Mouse (Mus musculus) stomach, postnatal 0 days (tissue): Measurements from ENCODE around the gene Pgpep1. TPM values are rescaled to one million over a fixed set of nuclear protein-coding genes. Genes with fewer than 3 reads are reported as not detected.
A peak's percentile ranks its signal among the peaks of the same experiment; 100 is the strongest.

Experiments
- ATAC-seq: fragments of 200-750 bp; cut with Nextera tagmentation; 2 replicates; pipeline ENCODE4 v1.8.0; 2017; ENCODE audit not compliant: low FRiP score, low TSS enrichment
- DNase-seq: peaks from one replicate; pipeline ENCODE4 v3.0.0-alpha.2; 2016; ENCODE audit warnings: low spot score
- H3K27ac ChIP-seq: fragments of 300-500 bp; sonication (generic); replicated peaks from 2 replicates; pipeline ENCODE4 v1.5.1; 2014; ENCODE audit warnings: mild to moderate bottlenecking, control low read depth
- H3K27me3 ChIP-seq: fragments of 300-500 bp; sonication (generic); 2 replicates; pipeline ENCODE4 v1.6.1; 2014; ENCODE audit warnings: low read length; ENCODE audit not compliant: control insufficient read depth, insufficient read depth
- H3K36me3 ChIP-seq: fragments of 300-500 bp; sonication (generic); 2 replicates; pipeline ENCODE4 v1.6.1; 2014; ENCODE audit warnings: low read length, mixed read lengths; ENCODE audit not compliant: control insufficient read depth, insufficient read depth
- H3K4me1 ChIP-seq: fragments of 300-500 bp; sonication (generic); replicated peaks from 2 replicates; pipeline ENCODE4 v1.6.1; 2014; ENCODE audit warnings: antibody characterized with exemption; ENCODE audit not compliant: control insufficient read depth, insufficient read depth
- H3K4me2 ChIP-seq: fragments of 300-500 bp; sonication (generic); replicated peaks from 2 replicates; pipeline ENCODE4 v1.6.1; 2014; ENCODE audit warnings: low read depth, mild to moderate bottlenecking, control low read depth, moderate library complexity
- H3K4me3 ChIP-seq: fragments of 300-500 bp; sonication (generic); 2 replicates; pipeline ENCODE4 v1.5.1; 2014; ENCODE audit warnings: low read depth, low read length, control low read depth
- H3K9ac ChIP-seq: fragments of 300-500 bp; sonication (generic); 2 replicates; pipeline ENCODE4 v1.6.1; 2014; ENCODE audit warnings: mild to moderate bottlenecking, low read length, control low read depth, mixed read lengths
- H3K9me3 ChIP-seq: fragments of 300-500 bp; sonication (generic); 2 replicates; pipeline ENCODE4 v1.6.1; 2016; ENCODE audit warnings: low read length; ENCODE audit not compliant: control insufficient read depth
- CTCF ChIP-seq: IDR thresholded peaks from 2 replicates; pipeline ENCODE4 v1.5.1; 2016; ENCODE audit warnings: antibody characterized with exemption, low read depth, mild to moderate bottlenecking, moderate library complexity
- EP300 ChIP-seq: optimal IDR thresholded peaks from 2 replicates; pipeline ENCODE3; 2016; ENCODE audit warnings: antibody characterized with exemption
- WGBS: fragments of 180-500 bp; shearing (Covaris S2); extraction: QIAGEN DNeasy Blood & Tissue Kit; methylation state at CpG from one replicate; pipeline ENCODE4 v1.1.7; 2014; 5-methylcytosine and 5-hydroxymethylcytosine counted together
- polyA plus RNA-seq: library from polyadenylated mRNA; unstranded; fragments of >200 nt; fragmentation: Nextera tagmentation; extraction: Ambion mirVana; gene quantifications from 2 replicates; pipeline ENCODE4 v1.2.1, GENCODE M21; 2015

Pgpep1 gene
- polyA plus RNA-seq, 1 experiment from 2014 or later: 23.3 TPM

DNA sequence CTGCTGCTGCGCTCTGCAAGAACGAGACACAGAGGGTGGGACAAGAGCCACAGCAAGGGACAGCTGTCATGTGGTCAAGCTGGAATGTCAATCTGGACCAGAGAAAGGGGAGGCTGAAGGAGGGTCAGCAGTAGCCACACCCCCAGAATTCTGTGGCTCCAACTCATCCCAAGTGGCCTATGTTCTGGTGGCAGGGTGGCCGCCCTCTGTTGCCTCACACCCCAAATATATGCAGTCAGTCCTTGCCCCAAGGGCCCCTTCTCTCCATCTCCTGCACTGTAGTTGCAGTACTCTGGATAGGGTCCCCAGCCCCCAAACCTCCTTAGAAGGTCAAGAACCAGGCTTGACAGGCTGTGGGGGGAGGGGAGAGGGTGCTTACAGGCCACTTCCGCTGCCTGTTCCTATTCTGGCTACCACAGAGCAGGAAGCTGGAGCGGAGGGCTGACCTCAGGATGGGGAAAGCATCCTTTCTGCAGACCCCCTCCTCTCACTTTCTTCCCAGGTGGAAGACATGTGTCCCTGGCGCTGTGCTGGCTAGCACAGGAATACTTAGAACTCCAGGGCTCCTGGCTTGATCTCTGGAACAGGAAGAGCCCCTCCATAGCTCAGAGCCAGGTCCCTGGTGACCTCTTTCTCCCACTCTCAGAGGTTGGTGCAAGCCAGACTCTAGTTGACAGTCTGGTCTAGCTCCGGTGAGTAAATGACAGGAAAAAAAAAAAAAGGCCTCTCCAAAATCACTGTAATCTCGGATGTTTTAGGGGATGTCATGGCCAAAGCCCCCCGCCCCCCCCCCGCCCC lies 59.5 kb downstream of the Pgpep1 start:
- peak overlapping the region; percentile 63; the same call in 1 of the 2 replicates for H3K27ac ChIP-seq
- H3K27me3 ChIP-seq: no peaks in the 10 kb centered on the region
- H3K9ac ChIP-seq: no peak overlapping the region
- TF ChIP-seq CTCF (no peak), EP300 (no peak)
- no peak for ATAC-seq
- no peaks in the 10 kb centered on the region; the same call in 1 of the 2 replicates for H3K36me3 ChIP-seq
- WGBS: 46% methylated on average over 9 of the region's 10 CpGs
- H3K4me2 ChIP-seq: peak overlapping the region; percentile 44
- peak; percentile 18 for DNase-seq
- H3K9me3 ChIP-seq: no peaks in the 10 kb centered on the region
- no peak overlapping the region for H3K4me3 ChIP-seq
- peaks cover 8% of the 10 kb centered on the region for H3K4me1 ChIP-seq

DNA sequence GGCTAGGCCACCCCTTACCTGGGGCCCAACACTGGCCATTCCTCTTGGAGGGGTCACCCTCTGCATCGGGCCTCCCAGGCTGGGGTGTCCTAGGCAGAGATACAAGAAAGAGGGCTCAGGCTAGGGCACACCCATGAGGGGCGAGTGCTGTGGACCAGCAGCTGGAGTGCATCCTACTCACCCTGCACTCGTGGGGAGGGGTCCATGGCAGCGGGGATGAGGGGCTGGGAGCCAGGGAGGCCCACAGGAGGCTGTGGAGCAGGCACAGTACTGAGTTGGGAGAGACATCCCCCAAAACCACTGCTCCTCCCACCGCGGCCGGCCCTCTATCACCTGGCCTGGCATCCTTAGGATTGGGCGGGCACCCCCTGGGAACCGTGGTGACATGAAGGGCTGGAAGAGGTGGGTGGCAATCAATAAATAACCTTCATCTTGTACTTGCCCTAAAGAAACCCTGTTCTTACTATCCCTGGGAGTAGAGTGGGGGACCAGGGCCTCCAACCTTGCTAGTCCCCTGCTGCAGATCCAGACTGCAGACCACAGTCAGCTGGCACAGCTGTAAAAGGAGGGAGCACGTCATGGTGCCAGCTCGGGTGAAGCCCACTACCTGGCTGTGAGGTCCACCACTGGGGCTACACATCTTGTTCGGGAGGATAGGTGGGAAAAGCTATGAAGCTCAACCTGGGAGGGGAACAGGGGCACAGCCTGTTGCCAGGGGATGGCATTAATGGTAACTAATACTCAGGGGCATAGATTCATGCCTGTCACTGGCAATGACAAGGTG lies 60.5 kb downstream of the Pgpep1 start:
- DNase-seq (peak; percentile 13), ATAC-seq (no peak)
- H3K4me2 ChIP-seq: no peak overlapping the region
- H3K9me3 ChIP-seq: no peaks in the 10 kb centered on the region
- H3K4me1 ChIP-seq: peaks cover 8% of the 10 kb centered on the region
- TF ChIP-seq CTCF (no peak), EP300 (no peak)
- H3K27ac ChIP-seq: no peak overlapping the region
- WGBS: 80% methylated on average over 12 of the region's 12 CpGs
- no peaks in the 10 kb centered on the region; the same call in 1 of the 2 replicates for H3K36me3 ChIP-seq
- no peak overlapping the region for H3K9ac ChIP-seq
- H3K27me3 ChIP-seq: no peaks in the 10 kb centered on the region
- no peak overlapping the region for H3K4me3 ChIP-seq

DNA sequence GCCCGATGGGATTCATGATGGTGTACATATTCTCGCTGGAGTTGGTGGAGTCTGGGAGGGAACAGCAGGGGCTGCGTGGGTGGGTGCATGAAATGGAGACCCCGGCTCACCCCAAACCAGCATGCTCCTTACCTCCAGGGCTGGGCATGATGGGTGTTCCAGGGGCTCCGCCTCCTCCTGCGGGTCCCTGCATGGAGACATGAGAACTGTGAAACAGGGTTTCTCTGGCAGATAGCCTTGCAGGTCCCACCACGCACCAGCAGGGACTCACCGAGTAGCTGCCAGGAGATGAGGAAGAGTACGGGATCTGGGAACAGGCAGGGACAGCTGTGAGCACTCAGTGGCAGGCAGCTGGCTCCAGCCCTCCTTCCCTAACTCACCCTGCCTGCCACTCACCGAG lies 61.5 kb downstream of the Pgpep1 start:
- Histone ChIP-seq H3K4me1 (peaks cover 8% of the 10 kb centered on the region), H3K4me2 (peak overlapping the region; percentile 72), H3K27me3 (no peaks in the 10 kb centered on the region), H3K4me3 (0 out of 2 replicates have a peak overlapping the region, but pooled peaks have one; percentile 44), H3K9ac (0 out of 2 replicates have a peak overlapping the region, but pooled peaks have one; percentile 18), H3K36me3 (no peaks in the 10 kb centered on the region; the same call in 1 of the 2 replicates), H3K27ac (no peak overlapping the region), H3K9me3 (no peaks in the 10 kb centered on the region)
- WGBS: 32% methylated on average over 10 of the region's 10 CpGs
- ATAC-seq: no peak
- TF ChIP-seq CTCF: no peak
- TF ChIP-seq EP300: no peak
- DNase-seq: no peak

DNA sequence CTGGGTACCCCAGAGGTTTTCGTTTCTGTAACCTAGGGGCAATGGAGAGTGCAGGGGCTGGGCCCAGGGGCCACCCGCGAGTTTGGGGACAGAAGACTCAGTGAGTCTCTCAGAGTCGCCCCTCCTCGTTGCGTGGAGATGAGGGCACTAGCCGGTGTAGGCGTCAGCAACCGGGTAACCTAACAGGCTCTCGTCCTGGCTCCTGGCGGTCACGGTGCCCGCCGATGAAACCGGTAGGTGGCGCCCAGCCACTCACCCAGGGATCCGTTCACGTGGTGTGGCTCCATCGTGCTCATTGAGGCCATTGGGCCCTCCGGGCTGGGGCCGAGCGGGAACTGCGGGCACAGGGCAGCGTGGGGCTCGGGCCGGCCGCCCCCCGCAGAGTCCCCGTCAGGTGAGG lies 61.9 kb downstream of the Pgpep1 start:
- ATAC-seq (peak; percentile 39), DNase-seq (peak; percentile 91)
- peak overlapping the region; percentile 72 for H3K4me2 ChIP-seq
- no peak for TF ChIP-seq EP300
- TF ChIP-seq CTCF: peak; percentile 87
- peak overlapping the region; percentile 56 for H3K9ac ChIP-seq
- peak overlapping the region; percentile 44 for H3K4me3 ChIP-seq
- WGBS: 14% methylated on average over 28 of the region's 29 CpGs
- peaks cover 8% of the 10 kb centered on the region for H3K4me1 ChIP-seq
- H3K27ac ChIP-seq: no peak overlapping the region
- no peaks in the 10 kb centered on the region; the same call in 1 of the 2 replicates for H3K36me3 ChIP-seq
- no peaks in the 10 kb centered on the region for H3K27me3 ChIP-seq
- H3K9me3 ChIP-seq: no peaks in the 10 kb centered on the region

DNA sequence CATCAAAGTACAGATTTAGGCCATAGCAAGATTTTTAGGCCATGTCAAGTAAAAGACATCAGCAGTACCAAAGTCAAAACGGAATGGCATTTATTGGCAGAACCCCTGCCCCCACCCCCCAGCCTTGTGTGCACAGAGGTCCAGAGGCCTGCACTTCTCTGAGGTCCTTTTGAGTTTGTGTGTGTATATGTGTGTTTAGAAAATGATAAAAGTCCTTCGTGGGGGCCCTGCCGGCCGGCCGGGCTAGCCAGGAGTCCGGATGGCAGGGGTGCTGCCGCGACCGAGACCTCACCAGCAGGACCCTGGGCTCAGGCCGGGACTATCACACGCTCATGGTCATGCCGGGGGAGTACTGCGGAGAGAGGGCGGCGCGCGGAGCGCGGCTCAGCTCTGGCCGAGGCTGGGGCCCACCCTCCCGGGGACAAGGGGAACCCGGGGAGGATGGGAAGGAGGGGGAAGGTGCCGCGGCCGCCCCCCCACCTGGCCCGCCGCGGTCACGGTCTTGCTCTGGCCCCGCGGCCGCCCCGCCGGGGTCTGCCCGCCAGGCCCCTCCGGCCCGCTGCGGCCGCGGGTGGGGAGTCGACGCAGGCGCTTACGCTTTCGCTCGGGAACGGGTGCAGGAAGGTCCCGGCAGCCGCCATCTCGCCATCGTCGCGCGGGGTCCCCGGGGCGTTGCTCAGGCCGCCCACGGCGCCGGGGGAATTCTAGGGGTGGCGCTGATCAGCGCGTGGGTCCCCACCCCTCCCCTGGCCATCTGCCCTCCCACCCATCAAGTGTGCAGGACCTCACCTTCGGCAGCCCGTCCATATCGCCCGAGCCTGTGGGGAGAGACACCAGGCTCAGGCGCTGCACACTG lies 62.5 kb downstream of the Pgpep1 start:
- Histone ChIP-seq H3K27ac (no peak overlapping the region), H3K4me3 (peak overlapping the region; percentile 44), H3K4me2 (peak overlapping the region; percentile 72), H3K4me1 (peaks cover 8% of the 10 kb centered on the region), H3K9ac (peak overlapping the region; percentile 56), H3K27me3 (no peaks in the 10 kb centered on the region), H3K36me3 (no peaks in the 10 kb centered on the region; the same call in 1 of the 2 replicates), H3K9me3 (no peaks in the 10 kb centered on the region)
- no peak for TF ChIP-seq CTCF
- no peak for TF ChIP-seq EP300
- no peak for ATAC-seq
- no peak for DNase-seq
- WGBS: 22% methylated on average over 54 of the region's 68 CpGs
